Mouse (Mus musculus) lung, postnatal 14 days (tissue): ENCODE measurements around the gene Ccr8.

ENCODE experiments used
- DNase-seq: peaks from one replicate; pipeline ENCODE4 v3.0.0; 2021

The Ccr8 gene

DNA sequence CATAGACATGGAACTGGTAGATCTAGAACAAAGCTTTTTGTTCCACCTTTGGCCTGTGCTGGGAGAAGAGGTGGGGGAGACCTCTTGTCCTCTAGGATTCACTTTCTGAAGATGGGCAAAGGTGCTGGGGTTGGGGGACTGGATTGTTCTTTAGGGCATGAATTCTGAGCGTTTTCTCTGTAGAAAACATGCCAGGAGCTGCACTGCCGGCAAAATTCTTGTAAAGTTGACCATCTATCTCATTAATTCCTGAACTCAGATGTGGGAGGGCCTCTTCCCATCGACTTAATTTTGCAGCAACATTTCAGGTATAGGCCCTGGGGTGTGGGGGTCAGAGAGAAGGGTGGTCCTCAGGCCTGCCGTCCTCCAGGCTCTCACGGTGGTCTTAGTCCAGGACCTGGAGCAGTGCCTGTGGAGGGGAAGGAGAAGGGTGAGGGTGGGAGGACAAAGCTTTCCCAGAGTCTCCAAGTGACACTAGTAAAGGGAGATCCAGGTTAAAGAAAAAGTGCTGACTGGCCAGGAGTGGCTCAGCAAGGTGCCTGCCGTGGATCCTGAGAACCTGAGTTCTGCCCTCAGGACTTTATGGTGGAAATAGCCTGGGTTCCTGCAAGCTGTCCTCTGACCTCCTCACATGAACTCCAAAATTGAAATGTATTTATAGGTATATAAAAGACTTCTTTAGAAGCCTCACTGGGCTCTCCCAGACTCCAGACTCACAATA, 42.0 kb downstream of the Ccr8 start:
- DNase-seq, result no peak

DNA sequence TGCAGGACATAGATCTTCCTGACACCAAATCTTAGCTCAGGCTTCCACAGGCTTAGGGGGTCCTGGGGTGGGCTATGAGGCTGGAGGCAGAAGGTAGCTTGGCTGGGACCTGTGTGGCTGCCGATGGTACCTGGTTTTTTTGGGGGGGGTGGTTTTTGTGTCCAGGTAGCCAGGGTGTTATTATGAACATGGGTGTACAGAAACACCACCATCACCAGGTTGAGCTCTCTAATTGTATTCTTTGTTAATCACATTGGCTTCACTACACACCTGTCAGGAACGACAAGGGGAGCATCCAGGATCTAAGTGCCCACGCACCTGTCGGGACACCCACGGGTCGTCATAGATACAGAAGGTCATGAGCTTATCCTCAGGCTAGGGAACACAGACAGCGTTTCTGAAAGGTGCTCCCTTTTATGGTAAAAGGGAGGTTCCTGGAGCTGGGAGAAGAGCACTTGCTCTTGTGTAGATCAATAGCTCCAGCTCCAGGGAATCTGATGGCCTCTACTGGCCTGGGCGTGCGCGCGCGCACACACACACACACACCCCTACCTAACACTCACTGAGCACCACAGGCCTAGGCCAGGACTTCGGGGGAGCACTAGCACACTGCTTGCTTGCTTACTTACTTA, 42.7 kb downstream of the Ccr8 start:
- no peak for DNase-seq

DNA sequence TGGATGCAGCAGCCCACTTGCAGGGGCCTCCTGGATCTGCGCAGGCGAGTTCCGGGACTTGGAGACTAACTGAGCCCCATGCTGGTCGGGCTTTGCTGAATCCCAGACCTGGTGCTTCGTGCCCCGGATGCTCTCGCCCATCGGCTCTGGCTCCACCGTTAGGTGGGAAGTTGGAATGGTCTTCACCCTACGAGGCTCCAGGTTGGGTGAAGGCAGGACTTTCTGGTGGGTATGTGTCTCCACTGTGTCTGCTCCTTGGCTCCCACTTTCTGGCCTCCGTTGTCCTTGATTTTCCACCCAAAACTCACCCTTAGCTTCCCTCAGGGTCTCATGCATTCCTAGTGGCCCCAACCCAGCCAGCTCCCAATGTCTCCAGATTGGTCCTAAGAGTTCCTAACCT, 43.5 kb downstream of the Ccr8 start:
- no peak for DNase-seq

- peak; percentile 84 for DNase-seq
These were observed 48.7 kb downstream of the Ccr8 start for GRCm38 (mm10) chr9:120140652-120141051.

GRCm38 (mm10) chr9:120144474-120144873, 52.6 kb downstream of the Ccr8 start:
- DNase-seq, result no peak
